Mouse (Mus musculus) hindbrain, embryonic 13.5 days (tissue): ENCODE measurements around the gene Trappc3. TPM values are rescaled to one million over a fixed set of nuclear protein-coding genes. Genes with fewer than 3 reads are reported as not detected.
A peak's percentile ranks its signal among the peaks of the same experiment; 100 is the strongest.

ENCODE experiments used
- ATAC-seq: fragments of 200-750 bp; cut with Nextera tagmentation; 2 replicates; pipeline ENCODE4 v1.8.0; 2017; ENCODE audit warnings: moderate TSS enrichment; ENCODE audit not compliant: low FRiP score
- H3K27ac ChIP-seq: fragments of 300-500 bp; sonication (generic); 2 replicates; pipeline ENCODE4 v1.5.1; 2015; ENCODE audit warnings: inconsistent platforms, mild to moderate bottlenecking, moderate library complexity
- H3K27me3 ChIP-seq: fragments of 300-500 bp; sonication (generic); 2 replicates; pipeline ENCODE4 v1.6.1; 2015; ENCODE audit warnings: mild to moderate bottlenecking, inconsistent platforms
- H3K36me3 ChIP-seq: fragments of 300-500 bp; sonication (generic); 2 replicates; pipeline ENCODE4 v1.6.1; 2015; ENCODE audit warnings: mild to moderate bottlenecking, inconsistent platforms
- H3K4me1 ChIP-seq: fragments of 300-500 bp; sonication (generic); replicated peaks from 2 replicates; pipeline ENCODE4 v1.6.1; 2015; ENCODE audit warnings: inconsistent platforms
- H3K4me2 ChIP-seq: fragments of 300-500 bp; sonication (generic); 2 replicates; pipeline ENCODE4 v1.6.1; 2015; ENCODE audit warnings: inconsistent platforms, mild to moderate bottlenecking, moderate library complexity
- H3K4me3 ChIP-seq: fragments of 300-500 bp; sonication (generic); 2 replicates; pipeline ENCODE4 v1.5.1; 2015; ENCODE audit warnings: mild to moderate bottlenecking, inconsistent platforms
- H3K9ac ChIP-seq: fragments of 300-500 bp; sonication (generic); 2 replicates; pipeline ENCODE4 v1.6.1; 2015; ENCODE audit warnings: mild to moderate bottlenecking, inconsistent platforms
- H3K9me3 ChIP-seq: fragments of 300-500 bp; sonication (generic); 2 replicates; pipeline ENCODE4 v1.6.1; 2016; ENCODE audit warnings: inconsistent platforms
- WGBS: fragments of 180-500 bp; shearing (Covaris S2); methylation state at CpG from one replicate; pipeline ENCODE4 v1.1.7; 2015; 5-methylcytosine and 5-hydroxymethylcytosine counted together
- polyA plus RNA-seq: library from polyadenylated mRNA; unstranded; fragments of >200 nt; fragmentation: Nextera tagmentation; extraction: Ambion mirVana; gene quantifications from 2 replicates; pipeline ENCODE4 v1.2.1, GENCODE M21; 2015

Gene Trappc3
- polyA plus RNA-seq, 1 experiment from 2014 or later = 160 TPM

DNA sequence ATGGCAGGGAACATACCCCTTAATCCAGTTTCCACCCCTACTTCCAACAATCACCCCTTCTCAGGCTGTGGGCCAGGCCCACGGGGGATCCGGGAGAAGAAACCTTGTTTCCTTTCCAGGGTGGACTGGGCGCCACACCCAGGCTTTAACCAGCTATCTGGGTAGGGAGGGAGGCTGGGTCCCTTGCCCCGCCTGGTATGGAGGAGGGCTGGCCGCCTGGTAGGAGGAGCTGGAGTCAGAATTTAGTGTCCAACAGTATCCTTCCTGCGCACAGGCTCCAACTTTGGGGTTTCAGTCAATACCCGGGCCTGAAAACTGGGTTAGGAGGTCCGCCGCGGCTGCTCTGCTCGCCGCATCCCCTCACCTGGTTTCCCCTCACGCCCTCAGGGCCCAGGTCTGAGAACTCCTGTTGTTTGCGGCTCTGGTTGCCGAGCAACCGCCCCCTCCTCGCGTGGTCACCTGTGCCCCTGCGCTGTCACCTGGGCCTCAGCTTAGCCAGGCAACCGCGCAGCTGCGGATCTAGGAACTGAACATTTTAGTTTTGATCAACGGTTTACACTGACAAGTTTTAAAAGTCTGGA, 63.2 kb downstream of the Trappc3 start, which contains the start of gene Tekt2:
TSS of gene Tekt2 (minus strand) at position 408 of the 581 bp plus-strand sequence.
- Histone ChIP-seq H3K4me2 (peak within 1 kb of the TSS; percentile 20), H3K36me3 (no peaks in the 10 kb centered on the region), H3K9me3 (no peaks in the 10 kb centered on the region), H3K4me1 (peaks cover 25% of the 10 kb centered on the region), H3K4me3 (no peak within 1 kb of the TSS), H3K27ac (no peak within 1 kb of the TSS), H3K27me3 (peaks cover 39% of the 10 kb centered on the region), H3K9ac (peak within 1 kb of the TSS; percentile 36)
- ATAC-seq = no peak
- WGBS = 12% methylated on average over 23 of the region's 23 CpGs

Other genes starting within 250 kb of the Trappc3 start
- gene Csf3r, start 237.8 kb upstream of the Trappc3 start, polyA plus RNA-seq = 0.48 and 0.74 TPM in 2 replicates
- 131 and 136 TPM in 2 replicates for gene Mrps15, start 215.4 kb upstream of the Trappc3 start, polyA plus RNA-seq
- 33.1 and 35.1 TPM in 2 replicates for gene Oscp1, start 203.8 kb upstream of the Trappc3 start, polyA plus RNA-seq
- gene Lsm10, start 165.7 kb upstream of the Trappc3 start, polyA plus RNA-seq = 47.5 and 47.9 TPM in 2 replicates
- 35.1 and 35.5 TPM in 2 replicates for gene Stk40, start 158.4 kb upstream of the Trappc3 start, polyA plus RNA-seq
- gene Eva1b, start 114.6 kb upstream of the Trappc3 start, polyA plus RNA-seq = 15.0 and 15.5 TPM in 2 replicates
- gene Sh3d21, start 98.8 kb upstream of the Trappc3 start, polyA plus RNA-seq = 1.3 and 1.4 TPM in 2 replicates
- gene Thrap3, start 59.6 kb upstream of the Trappc3 start, polyA plus RNA-seq = 163 and 166 TPM in 2 replicates
- 79.5 and 81.8 TPM in 2 replicates for gene Map7d1, start 6.0 kb upstream of the Trappc3 start, polyA plus RNA-seq
- gene Col8a2, start 24.5 kb downstream of the Trappc3 start, polyA plus RNA-seq = 7.6 and 10.1 TPM in 2 replicates
- gene Adprhl2, start 59.4 kb downstream of the Trappc3 start, polyA plus RNA-seq = 78.2 and 81.6 TPM in 2 replicates
- 7.0 and 8.5 TPM in 2 replicates for gene Tekt2, start 63.4 kb downstream of the Trappc3 start, polyA plus RNA-seq
- 15.7 and 18.2 TPM in 2 replicates for gene Ago3, start 167.2 kb downstream of the Trappc3 start, polyA plus RNA-seq
- 13.5 and 15.3 TPM in 2 replicates for gene Ago1, start 206.3 kb downstream of the Trappc3 start, polyA plus RNA-seq